Mouse (Mus musculus) embryonic facial prominence, embryonic 12.5 days (tissue): ENCODE measurements around the gene Cdh11. TPM values are rescaled to one million over a fixed set of nuclear protein-coding genes. Genes with fewer than 3 reads are reported as not detected.
"Not testable (repeated sequence)": the region's sequence is repeated elsewhere in the genome, so short reads cannot be mapped to it uniquely, and the experiment has no call there.

Source experiments
- ATAC-seq: fragments of 200-750 bp; cut with Nextera tagmentation; 2 replicates; pipeline ENCODE4 v1.8.0; 2017; ENCODE audit not compliant: insufficient number of reproducible peaks, insufficient read depth, low FRiP score, low TSS enrichment
- H3K27ac ChIP-seq: fragments of 300-500 bp; sonication (generic); 2 replicates; pipeline ENCODE4 v1.5.1; 2016; ENCODE audit warnings: mild to moderate bottlenecking
- H3K27me3 ChIP-seq: fragments of 300-500 bp; sonication (generic); 2 replicates; pipeline ENCODE4 v1.6.1; 2016; ENCODE audit warnings: mild to moderate bottlenecking, moderate library complexity
- H3K36me3 ChIP-seq: fragments of 300-500 bp; sonication (generic); 2 replicates; pipeline ENCODE4 v1.6.1; 2016; ENCODE audit warnings: mild to moderate bottlenecking
- H3K4me1 ChIP-seq: fragments of 300-500 bp; sonication (generic); 2 replicates; pipeline ENCODE4 v1.6.1; 2016
- H3K4me2 ChIP-seq: fragments of 300-500 bp; sonication (generic); replicated peaks from 2 replicates; pipeline ENCODE4 v1.6.1; 2016; ENCODE audit warnings: mild to moderate bottlenecking, moderate library complexity
- H3K4me3 ChIP-seq: fragments of 300-500 bp; sonication (generic); 2 replicates; pipeline ENCODE4 v1.5.1; 2016; ENCODE audit warnings: mild to moderate bottlenecking
- H3K9ac ChIP-seq: fragments of 300-500 bp; sonication (generic); 2 replicates; pipeline ENCODE4 v1.6.1; 2016; ENCODE audit warnings: mild to moderate bottlenecking, moderate library complexity
- H3K9me3 ChIP-seq: fragments of 300-500 bp; sonication (generic); 2 replicates; pipeline ENCODE4 v1.6.1; 2016; ENCODE audit warnings: mild to moderate bottlenecking, moderate library complexity
- WGBS: fragments of 180-500 bp; shearing (Covaris S2); methylation state at CpG from one replicate; pipeline ENCODE4 v1.1.7; 2016; 5-methylcytosine and 5-hydroxymethylcytosine counted together
- polyA plus RNA-seq: library from polyadenylated mRNA; unstranded; fragments of >200 nt; fragmentation: Nextera tagmentation; extraction: Ambion mirVana; gene quantifications from 2 replicates; pipeline ENCODE4 v1.2.1, GENCODE M21; 2016

Gene Cdh11
- polyA plus RNA-seq, 1 experiment from 2014 or later = 218 TPM

DNA sequence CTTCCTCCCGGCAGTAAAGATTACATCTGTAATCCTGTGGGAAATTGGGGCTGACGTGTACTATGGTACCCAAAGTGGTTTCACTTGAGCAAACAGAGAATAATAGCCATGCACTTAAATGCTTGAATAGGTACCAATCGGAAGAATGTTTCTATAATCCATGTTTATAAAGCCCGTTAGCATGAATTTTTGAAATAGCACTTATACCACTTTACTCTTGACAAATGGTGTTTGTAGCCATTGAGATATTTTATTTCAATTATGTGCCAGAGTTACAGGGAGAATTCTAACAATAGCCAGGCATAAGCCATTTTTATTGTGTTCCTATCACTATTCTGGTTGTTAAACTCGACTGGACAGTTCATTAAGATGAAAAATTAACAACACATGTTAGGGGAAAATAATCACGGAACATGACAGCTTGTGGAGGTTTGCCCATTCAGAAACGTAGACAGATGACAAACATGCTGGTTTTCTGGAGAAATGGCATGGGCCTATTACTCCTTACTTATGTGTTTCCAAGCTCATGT, 80.0 kb downstream of the Cdh11 start:
- ATAC-seq = no peak
- no peak overlapping the region for H3K9ac ChIP-seq
- no peaks in the 10 kb centered on the region for H3K27me3 ChIP-seq
- H3K4me1 ChIP-seq = 0 out of 2 replicates have a peak, but pooled peaks cover 7% of the 10 kb centered on the region
- no peak overlapping the region for H3K4me3 ChIP-seq
- H3K36me3 ChIP-seq = peaks cover 6% of the 10 kb centered on the region; the same call in 1 of the 2 replicates
- no peak overlapping the region for H3K4me2 ChIP-seq
- 55% methylated on average over 7 of the region's 7 CpGs for WGBS
- no peak overlapping the region for H3K27ac ChIP-seq
- no peaks in the 10 kb centered on the region for H3K9me3 ChIP-seq

DNA sequence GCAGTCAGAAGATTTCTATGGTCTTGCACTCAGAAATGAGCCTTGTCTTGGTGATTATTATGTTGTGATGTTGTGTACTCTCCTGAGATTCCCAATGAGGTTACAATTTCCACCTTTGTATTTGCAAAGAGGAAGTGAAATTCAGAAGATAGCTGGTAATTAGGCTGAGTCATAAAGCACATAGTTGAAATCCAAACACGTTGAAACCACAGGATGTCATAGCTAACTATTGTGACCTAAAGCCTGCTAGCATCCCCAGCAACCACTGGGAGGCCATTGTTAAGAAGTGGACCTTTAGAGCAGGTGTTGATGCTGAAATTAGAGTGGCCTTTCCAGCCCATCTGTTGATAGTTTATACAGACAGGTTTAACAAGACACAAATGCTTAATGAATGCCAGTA, 85.2 kb downstream of the Cdh11 start:
- H3K27ac ChIP-seq = no peak overlapping the region
- H3K4me1 ChIP-seq = peaks cover 4% of the 10 kb centered on the region; the same call in 1 of the 2 replicates
- WGBS = 62% methylated on average over 1 of the region's 1 CpGs
- no peak for ATAC-seq
- H3K27me3 ChIP-seq = no peaks in the 10 kb centered on the region
- no peak overlapping the region for H3K4me2 ChIP-seq
- no peak overlapping the region for H3K9ac ChIP-seq
- H3K4me3 ChIP-seq = no peak overlapping the region
- no peaks in the 10 kb centered on the region for H3K9me3 ChIP-seq
- peaks cover 2% of the 10 kb centered on the region; the same call in 1 of the 2 replicates for H3K36me3 ChIP-seq

DNA sequence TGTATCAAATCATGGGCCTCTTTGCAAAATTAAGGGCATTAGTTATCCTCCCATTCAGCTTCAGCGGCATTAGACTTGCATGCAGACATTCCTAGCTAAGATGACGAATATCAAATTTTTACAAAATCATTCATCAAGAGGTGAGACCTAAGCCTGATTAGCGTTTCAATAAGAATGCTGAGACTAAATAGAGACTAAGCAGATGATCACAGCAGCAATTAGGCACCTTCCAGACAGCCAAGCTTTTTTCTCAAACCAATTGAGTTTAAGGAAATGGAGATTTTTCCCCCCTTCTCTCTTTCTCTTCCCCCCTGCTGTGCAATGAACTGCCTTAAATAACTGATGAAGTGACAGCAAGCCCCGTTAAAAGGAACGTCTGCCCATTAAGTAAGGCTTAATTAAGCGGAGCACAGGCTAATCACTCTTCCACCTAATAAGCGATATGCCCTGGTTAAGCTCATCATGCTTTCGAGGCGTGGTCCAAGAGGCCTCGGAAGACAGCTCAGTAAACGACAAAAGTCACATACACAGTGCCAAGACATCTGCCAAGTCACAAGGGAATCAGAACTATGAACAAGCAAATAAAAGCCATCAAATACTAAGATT, 87.1 kb downstream of the Cdh11 start:
- no peak overlapping the region for H3K4me3 ChIP-seq
- H3K27ac ChIP-seq = no peak overlapping the region
- H3K9ac ChIP-seq = no peak overlapping the region
- 44% methylated on average over 11 of the region's 11 CpGs for WGBS
- H3K4me2 ChIP-seq = no peak overlapping the region
- H3K27me3 ChIP-seq = no peaks in the 10 kb centered on the region
- ATAC-seq = no peak
- 0 out of 2 replicates have a peak, but pooled peaks cover 7% of the 10 kb centered on the region for H3K36me3 ChIP-seq
- no peaks in the 10 kb centered on the region for H3K9me3 ChIP-seq
- peaks cover 4% of the 10 kb centered on the region; the same call in 1 of the 2 replicates for H3K4me1 ChIP-seq

DNA sequence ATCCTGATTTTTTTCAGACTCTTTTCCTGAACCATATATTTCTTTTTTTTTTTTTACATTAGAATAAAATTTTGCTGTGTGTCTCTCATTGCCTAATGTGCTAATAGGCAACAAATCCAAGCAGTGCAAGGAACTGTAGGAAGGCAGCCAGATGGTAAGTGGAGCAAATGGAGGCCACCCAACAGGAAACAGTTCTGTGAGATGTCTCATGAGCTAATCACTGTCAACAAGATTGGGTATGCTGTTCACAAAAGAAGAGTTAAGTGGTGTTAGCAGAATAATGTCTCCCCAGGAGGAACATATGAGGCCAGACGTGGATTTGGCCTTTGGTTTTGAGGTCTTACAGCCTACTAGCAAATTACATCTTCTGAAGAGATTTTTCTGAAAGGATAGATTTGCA, 92.0 kb downstream of the Cdh11 start:
- WGBS = 24% methylated on average over 1 of the region's 1 CpGs
- peaks cover 2% of the 10 kb centered on the region; the same call in 1 of the 2 replicates for H3K4me1 ChIP-seq
- no peak for ATAC-seq
- H3K4me2 ChIP-seq = no peak overlapping the region
- no peak overlapping the region for H3K27ac ChIP-seq
- no peak overlapping the region for H3K9ac ChIP-seq
- H3K27me3 ChIP-seq = no peaks in the 10 kb centered on the region
- no peaks in the 10 kb centered on the region for H3K9me3 ChIP-seq
- H3K4me3 ChIP-seq = no peak overlapping the region
- 0 out of 2 replicates have a peak, but pooled peaks cover 7% of the 10 kb centered on the region for H3K36me3 ChIP-seq

DNA sequence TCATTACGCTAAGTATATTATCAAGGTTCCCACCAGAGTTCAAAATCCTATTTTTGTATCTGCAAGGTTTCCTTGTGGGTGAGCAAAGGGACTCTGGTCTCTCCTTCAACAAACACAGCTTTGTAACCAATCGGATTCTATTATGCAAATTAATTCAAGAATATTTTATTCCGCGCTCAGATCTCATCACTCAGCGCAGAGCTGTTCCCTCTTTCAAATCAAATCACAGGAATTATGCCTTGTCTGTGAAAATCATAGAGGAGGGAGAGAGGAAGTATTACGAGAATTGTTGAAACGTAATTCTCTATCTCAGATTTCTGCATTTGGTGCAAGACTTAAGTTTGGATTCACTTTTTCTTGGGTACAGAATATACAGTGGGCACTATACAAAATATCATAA, 100.0 kb downstream of the Cdh11 start:
- H3K4me3 ChIP-seq, H3K9me3 ChIP-seq, H3K9ac ChIP-seq, H3K36me3 ChIP-seq, H3K27ac ChIP-seq, H3K4me2 ChIP-seq, H3K27me3 ChIP-seq, ATAC-seq, H3K4me1 ChIP-seq: not testable (repeated sequence)
- WGBS = 74% methylated on average over 7 of the region's 7 CpGs

DNA sequence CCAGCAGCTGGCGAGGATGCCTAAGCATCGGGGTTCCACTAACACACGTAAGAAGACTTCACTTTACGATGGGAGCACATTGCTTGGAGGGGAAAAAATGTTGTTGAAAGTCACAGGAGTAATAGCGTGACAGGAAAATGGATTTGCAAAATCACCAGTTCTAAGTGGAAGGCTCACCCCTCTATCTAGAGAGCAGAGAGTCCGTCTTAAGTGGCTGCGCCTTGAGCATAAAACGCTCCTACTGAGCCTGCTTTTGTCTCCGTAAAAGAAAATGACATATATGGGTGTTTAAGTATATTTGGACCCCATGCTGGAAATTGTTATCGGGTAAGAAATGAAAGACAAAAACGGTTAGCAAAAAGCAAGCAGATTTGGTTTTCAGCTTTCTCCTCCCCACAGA, 100.4 kb downstream of the Cdh11 start:
- Histone ChIP-seq H3K4me2 (no peak overlapping the region), H3K9ac (no peak overlapping the region), H3K27me3 (no peaks in the 10 kb centered on the region), H3K27ac (no peak overlapping the region), H3K4me3 (no peak overlapping the region), H3K4me1 (no peaks in the 10 kb centered on the region), H3K36me3 (peaks cover 2% of the 10 kb centered on the region; the same call in 1 of the 2 replicates), H3K9me3 (no peaks in the 10 kb centered on the region)
- ATAC-seq = no peak
- 87% methylated on average over 11 of the region's 11 CpGs for WGBS

DNA sequence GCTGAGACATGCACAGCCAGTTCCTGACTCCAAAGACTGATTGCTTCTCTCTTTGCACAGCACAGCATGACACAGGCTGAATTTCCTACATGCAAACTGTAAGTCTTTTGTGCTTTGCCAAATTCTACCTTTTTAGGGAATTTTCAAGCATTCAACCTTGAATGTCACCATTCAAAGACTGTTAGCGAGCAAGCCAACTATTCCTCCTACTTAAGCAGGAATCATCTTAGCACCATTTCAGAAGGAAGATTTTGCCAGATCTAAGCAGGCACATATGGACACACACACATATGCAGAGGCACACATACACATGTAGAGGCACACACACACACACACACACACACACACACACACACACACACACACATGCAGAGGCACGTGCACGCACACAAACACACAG, 108.3 kb downstream of the Cdh11 start:
- WGBS = 85% methylated on average over 3 of the region's 3 CpGs
- no peak overlapping the region for H3K9ac ChIP-seq
- no peak overlapping the region for H3K4me3 ChIP-seq
- no peak for ATAC-seq
- no peak overlapping the region for H3K27ac ChIP-seq
- no peaks in the 10 kb centered on the region for H3K9me3 ChIP-seq
- H3K27me3 ChIP-seq = no peaks in the 10 kb centered on the region
- peaks cover 49% of the 10 kb centered on the region for H3K36me3 ChIP-seq
- no peak overlapping the region for H3K4me2 ChIP-seq
- no peaks in the 10 kb centered on the region for H3K4me1 ChIP-seq

DNA sequence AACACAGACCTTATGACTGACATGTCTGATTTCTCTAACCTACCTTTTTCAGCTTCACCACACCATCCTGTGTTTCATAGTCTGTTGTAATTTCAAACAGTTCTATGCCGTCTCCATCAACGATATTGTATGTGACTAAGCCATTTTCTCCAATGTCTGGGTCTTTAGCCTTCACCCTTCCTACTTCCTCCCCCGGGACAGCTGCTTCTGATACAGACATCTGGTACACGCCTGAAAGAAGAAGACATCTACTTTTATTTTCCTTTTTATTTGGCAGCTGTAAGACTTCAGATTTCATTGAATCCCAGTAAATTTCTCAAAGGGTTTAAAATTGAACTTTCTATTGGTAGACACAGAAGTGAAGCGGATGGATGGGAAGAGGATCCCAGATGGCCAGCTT, 120.9 kb downstream of the Cdh11 start:
- not testable (repeated sequence) for H3K9ac ChIP-seq, ATAC-seq, H3K4me1 ChIP-seq, H3K27me3 ChIP-seq, H3K9me3 ChIP-seq, H3K27ac ChIP-seq, H3K4me3 ChIP-seq, H3K4me2 ChIP-seq
- peaks cover 50% of the 10 kb centered on the region for H3K36me3 ChIP-seq
- WGBS = 77% methylated on average over 5 of the region's 5 CpGs

DNA sequence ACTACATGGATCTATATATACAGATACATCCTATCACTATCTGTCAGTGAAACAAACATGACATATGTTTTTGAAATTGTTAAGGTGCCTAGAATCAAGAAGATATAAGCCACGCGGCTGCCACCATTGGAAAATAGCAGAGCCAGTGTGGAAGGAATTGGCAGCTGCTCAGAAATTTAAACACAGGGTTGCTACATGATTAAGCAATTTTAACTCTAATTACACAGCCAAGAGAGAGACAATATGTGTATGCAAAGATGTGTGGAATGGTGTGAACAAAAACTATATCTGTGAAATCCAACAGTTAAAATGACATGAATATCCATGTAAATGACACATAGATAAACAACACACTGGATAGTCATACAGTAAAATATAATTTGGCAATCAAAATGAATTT, 128.9 kb downstream of the Cdh11 start:
- no peak for ATAC-seq

DNA sequence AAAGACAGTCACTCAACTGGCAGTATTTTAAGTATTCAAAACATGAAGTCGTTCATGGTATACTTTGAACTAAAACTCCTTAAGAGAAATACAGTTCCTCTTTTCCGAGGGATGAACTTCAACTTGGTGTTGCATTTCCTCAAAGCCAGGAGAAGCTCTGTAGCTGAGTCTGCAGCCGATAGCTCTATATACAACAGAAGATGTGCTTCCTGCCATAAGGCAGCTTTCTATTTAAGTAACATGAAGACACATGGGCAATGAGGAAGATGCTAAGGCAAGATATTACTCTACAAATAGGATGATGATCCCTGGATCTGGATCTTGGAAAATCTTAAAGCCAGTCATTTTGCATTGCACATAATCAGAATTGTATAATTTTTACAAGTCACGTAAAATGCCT, 133.5 kb downstream of the Cdh11 start:
- H3K9ac ChIP-seq = no peak overlapping the region
- no peak overlapping the region for H3K4me2 ChIP-seq
- H3K27me3 ChIP-seq = no peaks in the 10 kb centered on the region
- 94% methylated on average over 4 of the region's 4 CpGs for WGBS
- H3K27ac ChIP-seq = no peak overlapping the region
- no peaks in the 10 kb centered on the region for H3K9me3 ChIP-seq
- peaks cover 66% of the 10 kb centered on the region for H3K36me3 ChIP-seq
- H3K4me1 ChIP-seq = no peaks in the 10 kb centered on the region
- no peak for ATAC-seq
- no peak overlapping the region for H3K4me3 ChIP-seq

More for the DNA sequence above, 128.9 kb downstream of the Cdh11 start:
- WGBS = 92% methylated on average over 2 of the region's 2 CpGs
- Histone ChIP-seq H3K9ac (no peak overlapping the region), H3K36me3 (peaks cover 75% of the 10 kb centered on the region), H3K27me3 (no peaks in the 10 kb centered on the region), H3K4me3 (no peak overlapping the region), H3K27ac (no peak overlapping the region), H3K4me1 (no peaks in the 10 kb centered on the region), H3K9me3 (no peaks in the 10 kb centered on the region), H3K4me2 (no peak overlapping the region)

DNA sequence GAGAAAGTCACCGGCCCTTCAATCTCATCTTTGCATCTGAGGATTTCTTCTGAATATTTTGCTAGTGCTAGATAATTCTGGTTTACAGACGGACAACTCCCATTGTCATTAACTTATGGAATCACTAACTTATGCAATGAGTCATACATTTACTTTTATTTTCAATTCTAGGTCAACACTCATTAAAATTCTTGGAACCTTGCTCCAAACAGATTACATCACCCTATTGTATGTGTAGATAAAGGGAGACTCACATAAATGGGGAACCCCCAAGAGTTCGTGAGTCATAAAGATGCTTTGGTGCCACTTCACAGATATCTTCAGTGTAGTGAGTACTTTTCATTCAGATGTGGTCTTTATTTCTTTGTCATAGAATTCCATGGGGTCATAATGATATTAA, 158.3 kb downstream of the Cdh11 start:
- H3K4me1 ChIP-seq = no peaks in the 10 kb centered on the region
- H3K4me3 ChIP-seq = no peak overlapping the region
- H3K9me3 ChIP-seq = no peaks in the 10 kb centered on the region
- no peak overlapping the region for H3K4me2 ChIP-seq
- no peaks in the 10 kb centered on the region for H3K27me3 ChIP-seq
- H3K36me3 ChIP-seq = 0 out of 2 replicates have a peak, but pooled peaks cover 3% of the 10 kb centered on the region
- H3K9ac ChIP-seq = no peak overlapping the region
- 85% methylated on average over 3 of the region's 3 CpGs for WGBS
- no peak for ATAC-seq
- no peak overlapping the region for H3K27ac ChIP-seq

DNA sequence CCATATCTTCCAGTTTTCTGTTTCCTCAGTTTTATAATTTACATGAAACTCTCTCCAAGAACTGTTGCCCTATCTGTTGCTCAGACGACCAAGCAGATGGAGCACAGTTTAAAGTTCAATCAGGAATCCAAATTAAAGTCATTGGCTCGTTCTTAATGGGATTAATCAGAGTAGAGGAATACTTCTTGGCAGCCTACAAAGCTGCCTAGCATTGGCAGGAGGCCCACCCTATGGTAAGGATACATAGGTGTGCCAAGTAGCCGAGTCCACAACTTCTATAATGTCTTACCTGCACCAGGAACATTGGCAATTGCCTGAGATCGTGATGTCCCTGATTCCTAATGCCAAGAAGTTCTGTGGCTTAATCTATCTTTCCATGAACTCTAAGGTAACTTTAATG, 173.3 kb downstream of the Cdh11 start:
- Histone ChIP-seq H3K4me2 (no peak overlapping the region), H3K4me1 (no peaks in the 10 kb centered on the region), H3K36me3 (no peaks in the 10 kb centered on the region), H3K27ac (no peak overlapping the region), H3K9me3 (no peaks in the 10 kb centered on the region), H3K9ac (no peak overlapping the region), H3K4me3 (no peak overlapping the region), H3K27me3 (no peaks in the 10 kb centered on the region)
- ATAC-seq = no peak
- WGBS = 79% methylated on average over 4 of the region's 4 CpGs
